Mouse (Mus musculus) cerebellum, adult 11-12 months (tissue): ENCODE measurements at regions not wholly inside any gene's neighbourhood (a gene's known extent, or its start where the extent isn't known, plus 50 kb on each side); places are given as distances from the start of the nearest gene placed in this dataset.

Source experiments
- DNase-seq: peaks from one replicate; pipeline ENCODE4 v3.0.0; 2022

DNA sequence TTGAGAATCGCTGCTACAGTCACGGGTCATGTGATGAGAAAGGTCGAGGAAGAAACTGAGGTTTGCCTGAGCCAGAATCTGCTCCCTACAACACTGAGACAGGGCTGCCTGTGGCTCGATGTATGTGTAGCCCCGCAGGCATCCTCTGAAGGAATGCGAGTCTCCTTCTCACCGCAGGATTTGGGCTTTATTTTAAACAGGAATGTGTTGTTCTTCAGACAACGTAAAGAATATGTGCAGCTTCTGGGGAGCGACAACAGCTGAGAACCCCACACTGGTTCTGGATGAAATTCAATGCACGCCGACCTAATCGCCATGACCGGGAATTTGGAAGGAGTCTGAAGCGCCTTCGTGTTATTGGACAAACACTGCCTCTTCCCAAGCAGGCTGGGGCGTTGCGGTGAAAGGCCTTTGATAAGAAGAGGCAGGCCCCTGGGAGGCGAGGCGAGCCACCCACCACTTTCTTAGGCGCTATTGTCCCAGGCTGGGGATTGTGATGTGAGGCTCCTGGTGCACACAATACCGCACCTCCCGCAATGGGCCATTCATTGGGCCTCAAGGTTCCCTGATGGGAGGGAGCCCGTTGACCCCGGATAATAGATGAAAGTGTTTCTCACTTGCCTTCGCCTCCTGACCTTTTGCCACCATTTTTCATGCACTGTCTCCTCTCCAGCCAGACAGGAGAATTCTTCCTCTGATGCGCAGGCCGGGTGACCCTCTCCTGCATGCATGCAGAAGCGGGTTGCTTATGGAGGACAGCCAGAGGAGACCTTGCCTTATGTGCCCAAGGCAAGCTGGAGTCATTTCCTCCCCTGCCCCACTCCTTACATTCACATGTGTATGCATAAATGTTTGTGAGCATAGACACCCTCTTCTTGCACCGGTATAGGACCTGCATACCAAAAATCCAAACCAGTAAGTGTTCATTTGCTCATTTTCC, 247.6 kb downstream of the Mycn start:
- no peak for DNase-seq

DNA sequence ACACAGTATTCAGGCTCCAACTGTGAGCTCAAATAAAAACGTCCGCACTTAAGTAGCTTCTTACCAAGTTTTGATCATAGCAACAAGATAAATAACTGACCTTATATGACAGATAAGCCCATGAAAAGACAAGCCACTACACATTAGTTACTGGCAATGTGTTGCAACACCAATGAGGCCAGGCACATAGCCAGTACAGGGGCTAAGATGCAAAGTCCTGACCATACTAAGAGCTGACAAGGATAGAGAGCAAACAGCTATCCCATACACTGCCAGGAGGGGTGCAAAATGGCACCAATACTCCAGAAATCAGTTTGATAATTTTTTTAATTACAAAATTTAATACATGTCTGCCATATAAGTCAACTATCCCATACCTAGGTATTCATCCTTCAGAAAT, 254.3 kb downstream of the Mycn start:
- no peak for DNase-seq

DNA sequence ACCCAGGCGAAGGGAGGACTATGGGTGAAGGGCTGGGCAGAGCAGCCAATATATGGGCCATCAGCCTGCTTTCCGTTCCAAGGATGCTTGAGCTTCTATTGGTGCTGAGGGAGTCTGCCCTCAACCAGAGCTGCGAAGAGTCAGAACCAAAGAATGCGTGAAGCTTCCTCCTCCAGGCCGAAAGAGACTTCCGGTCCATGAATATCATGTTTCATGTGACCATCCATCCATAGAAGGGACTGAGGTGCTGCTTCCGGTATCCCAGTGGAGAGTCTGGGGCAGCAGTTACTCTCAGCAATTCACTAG, 256.5 kb downstream of the Mycn start:
- no peak for DNase-seq

DNA sequence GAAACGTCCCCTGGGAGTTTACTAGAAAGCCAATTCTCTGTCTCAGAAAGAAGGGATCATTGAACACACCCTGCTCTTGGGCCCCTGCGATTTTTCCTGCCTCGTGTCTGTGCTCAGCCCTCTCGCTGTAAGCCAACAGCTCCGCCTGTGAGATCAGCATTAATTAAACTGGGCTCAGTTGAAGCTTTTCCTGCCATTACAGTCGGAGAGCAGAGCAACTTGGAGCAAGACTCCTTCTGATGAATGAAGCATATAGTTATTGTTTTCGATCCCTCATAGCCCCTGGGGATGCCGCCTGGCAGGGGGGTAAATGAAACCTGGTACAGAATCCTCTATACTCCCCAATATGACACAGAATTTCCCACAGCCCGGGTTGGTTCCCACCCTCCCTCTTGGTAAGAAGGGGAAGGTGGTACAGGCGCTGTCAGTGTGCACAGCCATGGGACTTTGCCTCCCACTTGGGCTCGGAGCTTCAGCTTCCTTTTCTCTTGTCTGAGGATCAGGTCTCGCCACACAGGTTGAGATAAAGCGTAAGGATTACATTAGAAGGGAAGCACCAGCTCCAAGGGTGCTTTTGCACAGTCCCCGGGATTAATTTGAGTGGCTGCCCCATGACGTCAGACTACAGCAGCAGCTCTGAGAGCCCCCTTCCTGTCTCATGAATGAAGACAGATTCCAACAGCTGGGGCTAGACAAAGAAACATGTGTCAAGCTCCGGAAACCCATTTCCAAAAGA, 257.1 kb downstream of the Mycn start:
- DNase-seq, result no peak

DNA sequence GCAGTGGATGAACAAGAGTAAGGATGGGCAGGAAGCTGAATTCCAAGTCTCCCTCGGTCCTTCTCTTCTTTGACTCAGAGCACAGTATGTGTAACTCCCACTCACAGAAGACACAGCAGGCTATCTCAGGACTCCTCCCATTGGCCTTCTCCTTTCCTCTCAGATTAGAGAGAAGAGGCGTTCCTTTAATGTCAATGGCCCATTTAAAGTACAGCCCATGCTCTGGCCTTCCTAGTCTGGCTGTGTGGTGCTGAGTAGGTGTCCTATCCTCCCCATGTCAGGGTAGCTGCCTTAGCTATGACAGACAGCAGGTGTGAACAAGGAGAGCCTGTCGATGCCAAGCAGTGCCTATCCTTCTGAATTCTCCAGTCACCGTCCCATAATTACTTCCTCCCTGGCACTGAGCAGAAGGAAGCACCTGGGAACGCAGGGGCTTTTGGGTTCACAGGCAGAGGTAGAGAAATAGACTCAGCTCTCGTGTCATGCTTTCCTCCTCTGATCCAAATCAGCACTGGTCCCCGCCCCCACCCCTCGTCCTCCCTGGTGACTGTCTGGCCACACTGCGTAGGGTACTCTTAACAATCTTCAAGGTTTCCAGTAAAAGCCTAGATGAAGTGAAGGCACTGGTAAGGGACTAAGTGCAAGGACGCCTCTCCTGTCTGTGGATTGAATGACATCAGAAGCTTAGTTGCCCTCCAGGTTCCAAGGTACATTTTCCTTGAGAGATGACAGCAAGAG, 257.8 kb downstream of the Mycn start:
- no peak for DNase-seq

DNA sequence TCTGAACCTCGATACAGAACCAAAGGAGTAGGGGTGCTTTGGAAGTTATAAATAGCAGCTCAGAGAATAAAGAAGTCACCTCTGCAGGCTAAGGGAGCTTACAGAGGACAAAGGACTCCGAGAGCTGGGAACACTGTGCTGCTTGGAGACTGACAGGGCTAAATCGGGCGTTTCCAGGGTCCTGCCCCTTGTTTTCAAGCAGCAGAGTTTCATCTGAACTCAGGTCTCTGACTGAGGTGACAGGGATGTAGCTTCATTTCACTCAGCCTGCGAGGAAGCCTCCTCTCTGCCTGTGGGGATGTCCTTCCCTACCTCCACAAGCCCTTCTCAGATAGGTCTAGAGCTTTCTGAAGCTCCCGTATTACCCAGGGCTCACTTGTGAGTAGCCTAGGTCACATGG, 260.6 kb downstream of the Mycn start:
- DNase-seq, result no peak

DNA sequence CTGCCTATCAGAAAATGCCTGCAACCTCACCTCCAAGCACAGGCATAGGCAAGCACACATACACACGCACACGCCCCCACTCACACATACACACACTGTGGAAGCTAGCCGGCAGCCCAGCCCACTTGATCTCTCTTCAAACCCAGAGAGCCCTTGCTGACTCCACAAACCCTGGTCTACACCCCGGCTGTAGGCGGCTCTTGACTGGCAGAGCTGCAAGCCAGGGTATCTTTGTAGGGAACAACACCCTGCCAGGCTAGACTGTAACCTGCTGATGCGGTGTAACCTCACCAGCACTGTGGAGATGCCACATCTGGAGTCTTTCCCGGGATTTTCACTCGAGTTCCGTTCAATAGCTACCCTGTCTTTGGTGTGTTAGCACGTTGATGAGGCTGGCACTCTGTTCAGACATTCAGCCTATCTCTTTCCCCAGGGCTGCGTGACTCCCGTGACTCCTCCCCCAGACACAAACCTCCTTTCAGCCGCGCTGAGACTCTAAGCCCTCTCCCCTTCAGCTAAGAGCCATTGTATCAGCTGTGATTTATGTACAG, 261.3 kb downstream of the Mycn start:
- no peak for DNase-seq

DNA sequence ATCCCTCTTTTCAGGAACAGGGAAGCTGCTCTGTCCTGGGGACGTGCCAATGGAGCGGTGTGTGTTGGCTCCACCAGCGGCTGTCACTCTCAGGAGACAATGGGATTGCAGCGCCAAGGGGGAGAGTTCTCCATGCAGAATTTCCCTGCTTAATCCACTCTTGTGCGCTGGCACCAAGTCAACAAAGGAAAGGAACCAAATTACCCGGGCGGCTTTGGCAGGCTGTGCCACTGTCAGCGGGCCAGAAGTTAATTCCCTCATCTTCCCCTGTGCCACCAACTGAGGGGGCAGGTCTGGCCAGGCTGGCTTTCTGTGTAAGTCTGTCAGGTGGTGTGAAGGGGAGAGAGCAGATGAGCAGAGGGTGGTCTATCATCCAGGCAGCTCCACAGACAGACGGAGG, 265.0 kb downstream of the Mycn start:
- peak; percentile 63 for DNase-seq

DNA sequence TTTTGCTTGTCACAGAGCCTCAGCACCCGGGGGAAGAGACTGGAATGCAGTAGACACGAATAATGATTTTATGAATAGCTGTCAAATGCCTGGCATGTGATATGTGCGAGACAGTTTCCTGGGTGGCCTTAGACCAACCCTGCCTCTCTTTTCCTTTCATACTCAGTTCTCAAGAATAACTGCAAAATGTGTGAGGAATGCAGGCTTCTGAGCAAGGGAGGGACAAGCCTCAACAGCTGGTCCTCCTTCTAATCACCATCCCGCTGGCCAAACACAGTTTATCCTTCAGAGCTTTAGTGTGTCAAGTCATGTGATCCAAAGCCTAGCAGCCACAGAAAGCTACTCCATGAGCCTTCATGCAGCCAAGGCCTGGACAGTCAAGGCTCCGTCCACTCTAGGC, 271.8 kb downstream of the Mycn start:
- no peak for DNase-seq

DNA sequence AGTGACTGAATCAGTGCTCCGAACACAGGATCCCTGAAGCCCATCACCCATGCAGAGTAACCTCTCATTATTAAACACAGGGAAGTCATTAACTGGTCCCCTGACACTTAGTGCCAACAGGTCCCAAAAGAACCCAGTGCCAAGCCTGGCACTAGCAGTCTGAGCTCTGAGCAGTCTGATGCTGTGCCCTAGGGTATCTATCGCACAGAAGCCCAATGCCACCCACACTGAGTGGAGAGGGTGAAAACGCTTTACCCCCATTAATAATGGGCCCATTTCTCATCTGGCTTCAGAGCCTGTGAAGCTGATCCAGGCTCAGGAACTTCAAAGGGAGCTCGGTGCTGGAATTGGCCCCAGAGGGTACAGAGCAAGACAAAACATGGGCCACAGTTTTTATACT, 272.8 kb downstream of the Mycn start:
- no peak for DNase-seq

DNA sequence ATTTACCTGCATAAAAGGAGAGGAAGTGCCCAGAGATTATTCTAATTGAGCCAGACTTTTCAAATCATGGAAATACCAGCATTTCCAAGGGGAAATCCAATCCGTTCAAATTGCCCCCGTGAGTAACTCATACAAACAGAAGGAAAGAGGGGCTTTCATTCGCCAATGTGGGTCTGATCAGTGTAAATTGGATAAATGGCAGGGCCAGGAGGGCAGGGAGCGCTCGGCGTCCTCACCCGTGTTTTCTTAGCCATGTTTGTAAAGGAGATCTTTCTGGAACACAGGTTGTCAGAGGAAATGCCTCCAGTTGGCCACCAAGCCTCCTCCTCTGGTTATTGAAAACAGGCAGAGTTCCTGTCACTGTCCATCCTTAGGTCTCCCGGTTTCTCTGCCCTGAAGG, 286.1 kb downstream of the Mycn start:
- DNase-seq, result no peak

DNA sequence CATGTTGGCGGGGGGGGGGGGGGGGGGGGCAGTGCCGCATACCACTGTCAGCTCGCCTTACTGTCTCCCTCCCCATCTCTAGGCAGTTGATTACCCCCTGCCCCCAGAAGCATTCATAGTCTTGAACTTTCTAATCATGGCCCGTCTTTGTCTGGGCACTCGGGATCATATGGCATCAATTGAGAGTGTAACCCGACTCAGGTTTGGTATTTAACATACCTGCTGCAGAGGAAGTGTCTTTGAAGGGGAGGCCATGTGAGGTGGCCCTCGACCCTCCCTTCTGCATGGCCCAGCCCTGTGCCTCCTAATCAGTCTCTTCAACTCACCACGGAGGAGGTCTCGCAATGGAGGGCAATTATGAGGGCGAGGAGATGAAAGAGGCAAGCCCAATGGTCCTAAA, 286.5 kb downstream of the Mycn start:
- DNase-seq, result no peak

DNA sequence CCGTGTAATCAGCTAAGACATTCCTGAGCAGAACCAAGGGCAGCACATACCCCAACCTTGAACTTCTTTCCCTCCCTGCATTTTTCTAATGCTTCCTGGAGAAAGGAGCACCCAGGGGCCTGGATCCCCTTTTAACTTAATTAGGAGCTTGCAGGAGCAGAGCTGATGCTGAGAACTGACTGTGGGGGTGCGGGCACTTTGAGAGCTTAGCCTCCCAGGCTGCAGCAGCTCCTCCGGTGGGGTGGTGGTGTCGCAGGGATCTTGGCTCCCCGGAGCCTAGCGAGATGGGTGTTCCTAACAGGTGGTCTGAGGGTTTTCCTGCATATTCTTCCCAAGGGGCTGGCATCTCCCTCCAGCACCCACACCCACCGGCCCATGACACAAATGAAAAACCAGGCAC, 289.4 kb downstream of the Mycn start:
- DNase-seq, result no peak

DNA sequence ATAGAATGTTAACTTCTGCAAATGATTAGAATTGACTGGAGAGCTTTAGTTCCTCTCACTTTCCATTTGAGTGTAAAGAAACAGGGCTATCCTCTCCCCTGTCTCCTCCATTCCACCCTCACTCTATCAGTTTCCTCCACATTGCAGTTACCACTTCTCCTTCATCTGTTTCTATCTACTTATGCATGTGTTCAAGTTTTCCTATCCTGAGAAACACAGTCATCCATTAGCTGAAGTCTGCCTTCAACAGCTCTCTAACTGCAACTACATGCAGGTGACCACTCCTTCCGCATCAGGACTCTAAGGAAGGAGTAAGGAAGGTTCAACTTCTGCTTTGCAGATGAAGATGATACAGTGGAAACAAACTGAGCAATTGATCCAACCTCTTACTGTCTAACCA, 291.4 kb downstream of the Mycn start:
- DNase-seq, result no peak

DNA sequence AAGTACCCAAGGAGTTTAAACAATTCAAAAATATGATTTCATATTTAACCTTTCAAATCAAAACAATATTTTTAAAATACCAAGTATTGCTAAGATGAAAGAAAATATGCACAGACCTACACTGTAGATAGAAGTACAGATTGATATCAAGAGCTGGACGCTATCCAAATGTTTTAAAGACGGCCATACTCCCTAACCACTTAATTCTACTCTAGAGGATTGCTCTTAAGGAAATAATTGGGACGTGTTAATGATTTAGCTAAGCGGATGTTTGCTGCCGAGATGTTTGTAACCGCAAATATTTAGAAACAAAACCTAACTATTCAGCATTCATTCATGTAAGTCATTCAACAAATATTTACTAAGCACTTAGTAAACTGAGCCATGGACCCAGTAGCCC, 294.2 kb downstream of the Mycn start:
- no peak for DNase-seq

DNA sequence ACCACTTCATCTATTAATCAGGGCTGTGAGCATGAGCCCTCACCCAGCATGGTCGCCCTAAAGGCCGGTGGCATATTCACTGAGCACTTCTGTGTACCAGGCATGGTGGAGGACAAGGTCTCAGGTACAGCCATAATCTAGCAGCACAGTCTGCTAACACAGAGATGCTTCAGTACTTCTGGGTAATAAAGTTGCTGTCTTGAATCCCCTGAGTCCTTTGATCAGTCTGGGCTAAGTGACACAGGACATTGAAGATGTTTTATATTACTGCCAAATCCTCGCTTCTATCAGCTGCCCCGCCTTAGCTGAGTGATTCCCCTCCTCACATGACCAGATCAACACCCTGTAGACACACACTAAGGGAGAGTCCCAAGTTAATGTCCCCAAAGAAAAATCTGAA, 296.5 kb downstream of the Mycn start:
- DNase-seq, result no peak

DNA sequence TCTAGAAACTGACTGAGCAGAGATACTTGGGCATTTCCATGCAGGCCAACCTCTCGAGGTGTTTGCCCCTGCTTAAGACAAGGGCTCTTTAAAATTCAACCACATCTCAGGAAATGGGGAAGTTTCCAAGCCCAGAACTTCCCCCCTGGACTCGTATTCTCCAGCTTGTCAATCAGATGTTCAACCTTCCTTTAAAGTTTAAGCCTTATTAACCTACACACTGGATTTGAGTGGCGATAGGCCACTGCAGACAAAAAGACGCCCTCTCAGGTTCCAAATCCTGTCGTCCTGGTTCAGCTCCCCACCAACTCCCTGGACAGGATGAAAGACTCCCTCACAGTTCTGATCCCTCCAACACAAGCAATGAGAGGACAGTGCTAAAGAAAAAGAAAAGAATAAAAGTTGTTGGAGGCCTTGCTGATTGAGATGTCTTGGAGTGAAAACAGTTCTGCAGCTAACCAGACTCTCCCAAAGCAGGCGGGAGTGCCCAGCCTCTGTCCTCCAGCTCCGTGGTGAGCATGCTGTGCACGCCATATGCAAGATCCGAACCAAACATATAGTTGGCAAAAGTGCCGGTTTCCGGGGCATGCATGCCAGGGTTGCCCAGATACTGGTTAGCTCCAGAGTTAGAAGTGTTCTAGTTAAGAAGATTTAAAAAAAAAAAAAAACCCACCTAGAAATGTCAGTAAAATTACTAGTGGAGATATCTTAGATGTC, 298.3 kb downstream of the Mycn start:
- no peak for DNase-seq

DNA sequence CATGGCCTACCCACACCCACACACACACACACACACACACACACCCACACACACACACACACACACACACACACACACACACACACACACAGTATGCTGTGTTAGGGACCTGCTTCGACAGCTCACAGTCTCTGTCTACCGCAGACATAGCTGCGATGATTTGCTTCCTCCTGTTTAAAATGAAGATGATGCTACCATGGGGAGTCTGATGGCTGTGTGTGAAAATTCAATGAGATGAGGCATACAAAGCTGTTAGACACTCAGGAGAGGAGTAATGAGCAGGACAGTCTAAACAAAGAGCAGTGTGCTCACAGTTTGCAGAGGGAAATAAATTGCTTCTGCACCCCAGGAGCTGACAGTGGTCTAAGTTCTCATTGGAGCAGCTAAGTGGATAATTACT, 306.4 kb downstream of the Mycn start:
- no peak for DNase-seq

DNA sequence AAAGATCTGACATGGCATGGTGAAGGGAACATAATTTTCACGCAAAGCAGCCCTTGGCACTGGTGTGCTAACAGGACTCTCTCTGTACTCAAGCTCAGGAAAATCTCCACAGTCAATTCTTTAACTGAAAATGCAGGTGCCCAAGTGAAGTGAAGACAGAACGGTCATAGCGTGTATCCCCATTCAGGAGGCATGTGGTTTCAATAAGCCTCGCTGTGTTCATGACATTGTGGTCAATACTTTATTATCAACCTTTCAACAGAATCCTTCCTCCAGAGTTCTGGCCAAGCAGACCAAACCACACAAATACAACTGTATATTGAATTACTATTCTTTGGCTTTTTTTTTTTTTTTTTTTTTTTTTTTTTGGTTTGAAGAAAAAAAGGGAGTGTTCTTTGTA, 314.1 kb downstream of the Mycn start:
- no peak for DNase-seq

DNA sequence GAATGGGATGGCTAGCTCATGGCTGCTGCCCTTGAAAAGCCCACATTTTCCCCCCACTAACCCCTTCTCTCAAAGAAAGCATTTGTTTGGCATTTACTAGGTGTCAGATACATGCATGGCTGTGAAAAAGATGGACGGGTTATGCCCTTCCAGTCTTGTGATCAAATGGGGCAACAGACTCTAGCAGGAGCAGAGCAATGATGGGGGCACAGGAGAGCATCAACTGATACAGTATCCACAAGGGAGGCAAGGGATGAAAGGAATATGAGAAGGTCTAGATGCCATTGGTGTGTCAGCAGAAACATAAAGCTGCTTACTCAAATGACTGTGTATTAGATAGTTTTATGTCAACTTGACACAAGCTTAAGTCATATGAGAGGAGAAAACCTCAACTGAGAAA, 315.9 kb downstream of the Mycn start:
- DNase-seq, result no peak

DNA sequence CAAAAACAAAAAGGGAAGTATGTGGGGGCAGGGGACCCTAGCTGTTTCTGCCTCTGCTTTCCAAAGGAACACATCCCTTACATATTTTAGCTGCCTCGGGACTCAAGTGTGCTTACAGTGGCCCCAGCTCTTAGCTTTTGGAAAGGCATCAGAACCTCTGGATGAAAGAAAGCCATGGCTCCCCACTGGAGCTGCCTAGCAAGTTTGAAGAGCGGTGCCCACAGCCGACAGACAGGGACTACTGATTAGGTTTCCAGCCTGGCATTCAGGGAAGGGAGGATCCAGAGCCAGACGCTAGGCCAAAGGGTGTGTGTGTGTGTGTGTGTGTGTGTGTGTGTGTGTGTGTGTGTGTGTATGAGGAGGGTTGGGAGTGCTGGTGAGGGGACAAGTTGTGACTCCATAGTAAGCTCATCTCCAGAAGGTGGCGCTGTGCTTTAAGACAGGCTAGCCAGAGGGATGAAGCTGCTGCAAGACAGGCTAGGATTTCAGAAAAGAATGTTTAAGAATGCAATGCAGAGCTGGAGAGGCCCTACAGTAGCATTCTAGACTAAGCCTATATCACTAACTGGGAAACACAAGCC, 318.9 kb downstream of the Mycn start:
- DNase-seq, result peak; percentile 27

DNA sequence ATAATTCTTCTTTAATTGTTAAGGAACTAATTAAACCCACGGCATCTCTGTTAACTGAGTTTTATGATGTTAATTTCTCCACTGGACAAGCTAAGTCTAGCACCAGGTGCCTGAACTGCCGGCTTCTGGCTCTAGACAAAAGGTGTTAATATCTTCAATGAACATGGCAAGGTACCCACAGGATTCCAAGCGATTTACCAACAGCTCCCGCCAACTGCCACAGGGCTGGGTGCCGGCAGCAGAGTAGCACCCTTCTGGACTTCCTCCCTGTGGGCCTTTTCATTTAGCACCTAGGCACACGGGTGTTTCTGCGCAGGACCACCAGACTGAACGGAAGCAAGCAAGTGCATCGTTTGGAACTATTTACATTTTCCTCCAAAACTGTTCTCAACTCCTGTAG, 320.2 kb downstream of the Mycn start:
- DNase-seq, result no peak

DNA sequence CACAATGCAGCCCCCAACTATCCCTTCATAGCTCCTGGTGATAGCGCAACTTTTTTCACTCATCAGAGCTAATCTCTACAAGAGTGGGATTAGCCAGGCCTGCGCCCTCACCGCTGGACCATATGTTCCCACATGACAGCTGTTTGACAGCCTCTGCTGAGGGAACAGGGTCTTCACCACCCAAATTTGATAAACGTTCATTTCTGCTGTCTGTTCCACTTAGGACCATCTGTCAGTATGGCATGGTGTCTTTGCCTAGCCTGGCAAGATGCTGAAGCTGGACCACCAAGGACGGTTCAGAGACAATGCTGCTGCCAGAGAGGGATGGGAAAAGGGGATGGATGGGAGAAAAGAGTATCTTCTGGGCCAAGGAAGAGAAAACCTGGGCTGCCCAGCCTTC, 321.4 kb downstream of the Mycn start:
- no peak for DNase-seq
